Mouse (Mus musculus): ENCODE results near the gene Spata20.

GRCm38 (mm10) chr11:94477651-94478050 lies 8.3 kb downstream of the Spata20 start:
- TF ChIP-seq CHD2 (IDR thresholded peaks at IDR 0.05; ENCODE audit: low read depth, low read length), result no peak
- no peak for TF ChIP-seq MAFK (IDR thresholded peaks at IDR 0.05; ENCODE audit: insufficient read depth, low read depth, low read length)
- TF ChIP-seq ZC3H11A (IDR thresholded peaks at IDR 0.05; ENCODE audit: borderline replicate concordance, low read depth, low read length), result no peak
- no peak for TF ChIP-seq ZNF384 (IDR thresholded peaks at IDR 0.05; ENCODE audit: low read depth, low read length)
